Mouse (Mus musculus): ENCODE measurements around the gene Zkscan7.
"Not testable (repeated sequence)": the region's sequence is repeated elsewhere in the genome, so short reads cannot be mapped to it uniquely, and the experiment has no call there.

Gene Zkscan7

DNA sequence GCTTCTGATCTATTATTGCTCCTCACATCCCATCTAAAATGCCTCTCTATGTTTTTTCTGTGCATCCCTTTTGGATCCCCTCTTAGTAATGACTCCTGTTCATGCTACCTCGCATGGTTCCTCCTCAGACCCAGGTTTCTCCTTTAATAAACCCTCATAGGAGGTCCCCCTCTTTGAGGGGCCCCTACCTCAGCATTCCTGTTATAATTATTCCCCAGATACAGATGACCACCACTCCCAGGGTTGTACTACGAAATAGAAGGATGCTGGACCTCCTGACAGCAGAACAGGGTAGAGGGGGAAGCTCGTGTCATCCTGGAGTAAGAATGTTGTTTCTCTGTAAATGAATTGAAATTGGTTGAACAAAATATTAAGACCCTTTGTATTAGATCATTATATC lies at the start of gene Zkscan7:
Gene Zkscan7 (plus strand): TSS at position 301 of the 400 bp plus-strand sequence.
- DNase-seq = no peak

DNA sequence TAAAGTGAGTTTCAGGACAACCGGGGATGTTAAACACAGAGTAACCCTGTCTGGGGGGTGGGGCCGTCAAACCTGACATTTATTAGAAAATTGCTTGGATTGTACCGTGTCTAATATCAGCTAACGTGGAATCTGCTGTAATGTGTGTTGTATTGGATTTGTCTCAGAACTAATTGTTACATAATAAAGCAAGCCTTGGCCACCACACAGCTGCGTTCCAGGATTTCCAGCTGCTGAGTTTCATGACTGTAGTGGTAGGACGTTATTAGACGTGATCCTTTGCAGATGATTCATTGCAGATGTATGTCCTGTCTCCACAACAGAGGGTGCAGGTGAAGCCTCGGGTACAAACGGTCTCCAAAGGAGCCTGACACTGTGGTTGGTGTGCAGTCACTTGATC lies 49.4 kb upstream of the Zkscan7 start:
- DNase-seq = no peak

DNA sequence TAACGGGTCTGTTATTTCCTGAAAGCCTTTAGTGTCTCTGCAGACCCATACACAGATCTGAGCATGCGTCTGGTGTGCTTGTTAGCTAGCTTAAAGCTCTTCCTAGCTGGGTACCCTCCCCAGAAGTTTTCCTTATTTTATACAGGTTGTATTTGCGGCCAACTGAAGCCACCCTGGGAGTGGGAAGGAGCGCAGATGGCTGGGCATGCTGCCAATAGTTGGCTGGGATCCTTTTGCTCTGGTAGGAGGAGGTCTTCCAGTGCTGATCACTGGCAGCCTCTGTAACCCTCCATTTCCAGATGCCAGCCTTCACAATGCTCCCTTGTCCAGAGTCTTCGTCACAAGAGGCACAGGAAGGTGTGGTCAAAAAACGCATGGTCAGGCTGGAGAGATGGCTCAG lies 48.7 kb upstream of the Zkscan7 start:
- peak; percentile 90 to 93 for DNase-seq

DNA sequence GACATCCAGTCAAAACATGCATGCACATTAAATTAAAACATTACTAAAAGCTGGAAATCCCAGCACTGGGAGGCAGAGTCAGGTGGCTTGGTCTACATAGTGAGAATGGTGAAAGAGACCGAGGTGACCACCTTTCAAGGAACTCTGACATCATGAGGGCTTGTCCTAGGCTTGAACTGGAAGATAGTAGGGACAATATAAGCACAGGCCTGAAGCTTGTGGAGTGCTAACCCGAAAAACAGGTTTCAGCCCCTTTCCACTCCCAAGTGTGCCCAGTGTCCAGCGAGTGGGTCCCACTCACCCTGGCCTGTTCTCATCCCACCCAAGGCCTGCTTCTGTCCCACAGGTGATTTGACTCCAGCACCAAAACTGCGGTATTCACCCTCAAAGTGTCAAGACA lies 48.3 kb upstream of the Zkscan7 start:
- DNase-seq = no peak

DNA sequence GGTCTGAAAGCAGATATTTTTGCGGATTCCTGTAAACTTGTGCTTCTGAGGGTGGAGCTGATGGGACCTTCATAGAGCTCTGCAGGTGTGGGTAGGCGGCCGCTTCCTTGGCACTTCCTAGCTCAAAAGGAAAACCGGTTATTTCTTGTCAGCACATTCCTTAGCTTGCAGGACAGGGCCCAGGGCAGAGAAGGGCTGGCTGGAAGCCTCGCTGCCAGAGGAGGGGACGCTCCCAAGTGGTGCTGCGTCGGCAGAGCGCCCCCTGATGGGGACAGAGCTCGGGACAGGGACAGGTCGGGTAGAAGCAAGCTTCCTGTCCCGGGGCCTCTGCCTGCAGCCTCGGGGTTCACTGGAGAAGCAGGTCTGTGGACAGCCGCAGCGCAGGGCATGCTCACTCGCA lies 47.8 kb upstream of the Zkscan7 start:
- DNase-seq = peak; percentile 38 to 45

DNA sequence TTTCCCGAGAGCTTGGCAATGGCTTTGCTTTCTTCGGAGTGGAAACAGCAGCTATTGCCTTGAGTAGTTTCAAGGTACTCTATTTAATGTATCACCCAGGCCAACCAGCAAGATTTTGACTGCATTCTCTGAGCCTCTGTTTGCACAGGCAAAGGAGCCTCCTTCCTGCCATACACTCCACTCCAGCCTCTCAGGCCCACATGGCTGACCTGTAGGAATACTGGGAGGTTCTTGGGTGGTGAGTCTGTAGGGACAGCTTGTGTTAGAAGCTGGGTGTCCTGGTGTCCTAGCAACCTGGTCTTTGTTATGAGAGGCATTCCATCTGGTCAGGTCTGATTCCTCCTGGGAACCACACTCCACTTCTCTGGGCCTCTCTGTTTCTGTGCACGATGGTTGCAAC lies 41.7 kb upstream of the Zkscan7 start, which contains the start of gene Gm35549:
Gene Gm35549 (minus strand): TSS at position 276 of the 400 bp plus-strand sequence.
- no peak for DNase-seq

DNA sequence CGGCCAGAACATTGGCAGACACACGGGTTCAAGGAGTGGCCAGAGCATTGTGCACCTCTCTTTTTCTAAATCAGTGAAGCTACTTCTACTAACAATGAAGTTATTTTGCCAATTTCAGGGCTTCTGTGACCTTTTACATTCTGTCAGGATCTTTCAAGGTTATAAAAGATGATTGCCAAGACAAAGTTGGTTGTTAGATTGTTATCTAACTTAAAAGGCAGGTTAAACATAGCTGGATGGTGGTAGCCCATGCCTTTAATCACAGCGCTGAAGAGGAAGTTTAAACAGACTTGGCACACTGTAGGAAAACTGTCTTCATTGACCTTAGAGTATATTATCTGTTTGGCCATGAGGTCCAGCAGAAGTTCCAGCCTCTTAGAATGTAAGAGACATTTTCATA lies 39.9 kb upstream of the Zkscan7 start:
- no peak for DNase-seq

DNA sequence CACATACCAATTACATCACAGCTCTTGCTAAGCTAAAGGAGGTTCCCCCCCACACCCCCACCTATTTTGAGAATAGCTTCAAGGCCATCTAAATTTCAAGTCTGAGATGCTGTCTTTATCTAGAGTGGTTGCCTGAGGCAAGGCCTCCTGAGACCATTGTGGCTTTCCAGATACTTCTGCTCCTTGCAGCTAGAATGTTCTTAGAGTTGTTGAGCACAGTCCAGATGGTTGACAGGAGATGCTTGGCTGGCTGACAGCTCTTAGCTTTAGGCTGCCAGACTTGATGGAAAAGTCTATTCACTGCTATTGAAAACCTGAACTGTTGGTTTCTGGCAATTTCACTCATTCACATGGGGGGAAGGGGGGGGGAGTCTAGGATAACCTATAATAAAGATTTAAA lies 39.3 kb upstream of the Zkscan7 start:
- DNase-seq = peak; percentile 70 to 75

DNA sequence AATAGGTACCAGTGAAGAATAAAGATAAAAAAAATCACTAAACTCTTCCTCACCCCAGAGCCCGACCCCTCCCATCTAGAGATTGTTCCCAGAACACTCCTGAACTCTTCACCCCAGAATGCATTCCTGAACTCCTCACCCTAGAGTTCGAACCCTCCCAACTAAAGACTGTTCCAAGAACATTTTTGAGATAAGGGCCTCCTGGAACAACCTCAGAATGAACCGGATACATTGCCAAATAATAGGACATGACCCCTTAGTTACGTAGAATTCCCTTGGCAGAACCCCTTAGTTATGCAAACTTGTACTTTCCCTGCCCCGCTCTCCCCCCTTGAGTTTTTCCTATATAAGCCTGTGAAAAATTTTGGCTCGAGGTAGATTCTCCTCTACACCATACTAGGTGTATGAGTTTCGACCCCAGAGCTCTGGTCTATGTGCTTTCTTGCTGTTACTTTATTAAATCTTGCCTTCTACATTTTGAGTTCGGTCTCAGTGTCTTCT lies 37.6 kb upstream of the Zkscan7 start:
- not testable (repeated sequence) for DNase-seq

DNA sequence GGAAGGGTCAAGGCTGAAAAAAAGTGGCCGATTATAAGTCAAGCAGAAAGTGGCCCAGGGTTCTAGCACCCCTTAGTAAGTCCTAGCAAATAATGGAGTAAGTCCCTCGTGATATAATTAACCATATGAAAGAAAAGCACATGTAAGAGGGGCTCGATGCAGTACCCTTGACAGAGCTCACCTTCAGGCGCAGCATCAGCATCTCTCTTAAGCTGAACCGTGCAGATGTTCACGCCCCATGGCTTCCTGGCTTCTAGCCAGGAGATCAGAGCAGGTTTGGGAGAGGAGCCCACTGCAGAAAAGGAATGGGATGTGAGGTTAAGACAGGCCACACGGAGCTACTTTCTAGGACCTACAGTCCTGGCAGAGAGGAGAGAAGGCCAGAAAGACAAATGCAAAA lies 31.0 kb upstream of the Zkscan7 start:
- peak in 1 of 2 experiments; percentile 16 for DNase-seq

DNA sequence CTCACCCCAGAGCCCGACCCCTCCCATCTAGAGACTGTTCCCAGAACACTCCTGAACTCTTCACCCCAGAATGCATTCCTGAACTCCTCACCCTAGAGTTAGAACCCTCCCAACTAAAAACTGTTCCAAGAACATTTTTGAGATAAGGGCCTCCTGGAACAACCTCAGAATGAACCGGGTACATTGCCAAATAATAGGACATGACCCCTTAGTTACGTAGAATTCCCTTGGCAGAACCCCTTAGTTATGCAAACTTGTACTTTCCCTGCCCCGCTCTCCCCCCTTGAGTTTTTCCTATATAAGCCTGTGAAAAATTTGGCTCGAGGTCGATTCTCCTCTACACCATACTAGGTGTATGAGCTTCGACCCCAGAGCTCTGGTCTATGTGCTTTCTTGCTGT lies 30.3 kb upstream of the Zkscan7 start:
- not testable (repeated sequence) for DNase-seq

DNA sequence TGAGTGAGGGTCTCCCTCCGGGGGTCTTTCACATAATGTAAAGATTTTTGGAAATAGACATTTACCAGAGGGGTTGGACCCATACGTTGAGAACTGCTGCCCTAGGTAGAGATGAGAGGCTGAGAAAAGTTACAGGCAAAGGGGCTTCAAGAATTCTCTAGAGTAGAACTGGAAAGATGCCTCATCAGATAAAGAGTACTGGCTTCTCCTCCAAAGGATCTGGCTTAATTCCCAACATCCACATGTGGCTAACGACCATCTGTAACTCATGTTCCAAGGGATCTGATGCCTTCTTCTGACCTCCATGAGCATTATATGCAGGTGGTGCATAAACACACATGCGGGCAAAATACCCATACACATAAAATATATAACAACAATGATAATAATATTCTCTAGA lies 29.9 kb upstream of the Zkscan7 start:
- no peak for DNase-seq

DNA sequence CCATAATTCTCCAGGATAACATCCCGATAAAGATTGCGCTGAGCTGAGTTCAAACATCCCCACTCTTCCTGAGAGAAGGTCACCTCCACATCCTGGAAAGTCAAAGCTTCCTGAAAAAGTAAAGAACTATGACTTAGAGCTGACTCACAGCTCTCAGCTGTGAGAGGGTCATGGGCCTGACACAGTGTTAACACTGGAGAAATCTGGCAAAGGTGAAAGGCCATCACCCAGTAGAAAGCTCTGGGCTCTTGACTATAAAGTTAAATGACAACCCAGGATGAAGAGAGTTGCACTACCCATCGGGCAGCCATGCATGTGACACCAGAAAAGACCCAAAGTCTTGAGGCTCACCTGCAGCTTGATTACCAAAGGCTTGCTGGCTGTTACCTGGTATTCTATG lies 28.8 kb upstream of the Zkscan7 start:
- no peak for DNase-seq

DNA sequence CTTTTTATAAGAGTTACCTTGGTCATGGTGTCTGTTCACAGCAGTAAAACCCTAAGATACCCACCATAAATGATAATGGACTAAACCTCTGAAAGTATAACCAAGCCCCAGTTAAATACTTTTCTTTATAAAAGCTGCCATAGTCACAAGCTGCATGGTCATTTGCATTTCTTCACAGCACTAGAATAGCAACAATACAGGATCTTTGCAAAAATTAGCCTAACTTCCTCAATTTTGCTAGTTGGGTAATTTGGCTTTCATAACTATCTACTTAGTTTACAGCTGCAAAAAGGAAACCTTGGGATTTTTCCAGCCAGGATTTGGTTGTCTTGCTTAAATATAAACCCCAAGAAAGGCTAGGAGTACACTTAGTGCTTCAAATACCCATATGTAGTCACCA lies 24.7 kb upstream of the Zkscan7 start:
- DNase-seq = no peak

DNA sequence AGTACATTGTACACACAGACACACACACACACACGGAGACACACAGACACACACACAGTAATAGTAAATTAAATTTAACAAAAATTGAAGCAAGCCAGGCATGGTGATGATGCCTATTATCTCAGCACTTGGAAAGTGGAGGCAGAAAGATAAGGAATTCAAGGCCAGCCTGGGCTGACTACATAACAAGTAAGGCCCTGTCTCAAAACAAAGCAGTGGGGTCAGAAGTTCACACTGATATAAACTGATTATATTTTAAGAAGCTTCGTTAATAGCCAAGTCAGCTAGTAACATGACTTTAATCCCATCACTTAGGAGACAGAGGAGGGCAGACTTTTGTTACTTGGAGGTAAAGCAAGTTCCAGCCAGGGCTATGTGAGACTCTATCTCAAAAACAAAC lies 21.8 kb upstream of the Zkscan7 start:
- no peak for DNase-seq

DNA sequence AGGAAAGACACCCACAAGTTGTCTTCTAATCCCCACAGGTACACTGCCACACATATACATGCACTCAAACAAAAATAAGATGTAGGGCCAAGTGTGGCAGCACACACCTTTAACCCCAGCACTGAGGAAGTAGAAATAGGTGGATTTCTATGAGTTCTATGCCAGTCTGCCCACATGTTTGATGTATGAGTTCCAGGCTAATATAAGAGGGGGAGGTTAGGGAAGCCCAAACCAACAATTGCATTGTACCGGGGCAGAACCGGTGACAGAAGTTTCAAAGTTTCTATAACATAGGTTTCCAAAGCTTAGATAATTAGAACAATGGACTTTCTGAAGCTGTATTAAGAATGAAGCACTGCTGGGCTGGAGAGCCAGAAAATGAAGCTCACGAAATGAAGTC lies 20.6 kb upstream of the Zkscan7 start:
- DNase-seq = no peak

DNA sequence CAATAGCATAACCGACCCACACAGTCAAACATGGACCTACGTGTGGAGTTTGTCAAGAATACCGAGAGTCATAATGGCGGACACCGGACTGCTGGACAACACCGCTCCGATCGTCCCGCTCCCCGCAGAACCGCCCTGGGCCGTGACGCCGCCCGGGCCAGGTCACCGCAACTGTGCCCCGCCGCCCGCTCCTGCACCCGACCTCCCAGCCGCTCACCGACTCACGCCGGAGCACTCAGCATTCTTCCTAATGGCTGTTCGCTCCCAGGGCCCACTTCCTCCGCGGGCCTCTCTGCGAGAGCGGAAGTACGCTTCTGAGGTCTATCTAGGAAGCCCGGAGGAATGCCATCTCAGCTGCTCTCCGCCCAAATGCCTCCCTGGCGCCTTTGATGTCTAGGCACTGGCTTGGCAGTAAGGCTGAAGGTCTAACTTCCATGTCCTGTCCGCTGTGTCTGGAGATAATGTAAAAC lies 19.8 kb upstream of the Zkscan7 start, which contains the start of gene Zfp445:
Gene Zfp445 (minus strand): TSS at position 310 of the 470 bp plus-strand sequence.
- DNase-seq = peak; percentile 86 to 87

DNA sequence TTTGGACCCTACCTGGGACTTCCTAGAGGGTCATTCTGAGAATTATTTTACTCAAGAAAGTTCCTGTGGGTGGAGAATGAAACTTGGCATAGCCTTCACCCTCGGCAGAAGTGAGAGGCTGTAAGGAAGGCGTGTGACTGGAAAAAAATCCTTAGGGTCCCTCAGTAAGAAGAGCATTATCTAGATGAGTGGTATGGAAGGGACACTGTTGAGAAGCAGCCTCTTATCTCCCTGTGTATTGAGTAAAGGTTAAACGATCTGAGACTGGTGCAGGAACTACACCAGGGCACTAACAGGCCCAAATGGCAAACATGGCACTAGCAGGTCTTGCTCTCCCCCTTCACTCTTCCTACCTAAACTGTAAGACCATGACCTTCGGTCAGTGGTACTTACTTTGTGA lies 19.3 kb upstream of the Zkscan7 start:
- no peak for DNase-seq

DNA sequence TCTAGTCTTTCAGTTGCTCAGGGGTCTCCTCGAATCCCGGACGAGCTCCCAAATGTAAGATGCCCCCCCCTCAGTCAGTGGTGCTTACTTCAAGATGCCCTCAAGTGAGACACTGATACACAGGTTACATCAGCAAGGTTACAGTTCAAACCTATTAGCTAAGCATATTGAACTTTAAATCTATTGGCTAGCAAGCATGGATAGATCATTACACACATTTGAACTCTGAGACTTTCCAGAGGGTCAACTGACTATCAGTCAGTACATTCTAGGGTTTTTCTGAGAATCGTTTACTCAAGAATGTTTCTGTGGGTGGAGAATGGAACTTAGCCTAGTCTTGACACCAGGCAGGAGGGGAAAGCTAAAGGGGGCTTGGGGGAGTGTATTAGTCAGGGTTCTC lies 12.9 kb upstream of the Zkscan7 start:
- no peak for DNase-seq

DNA sequence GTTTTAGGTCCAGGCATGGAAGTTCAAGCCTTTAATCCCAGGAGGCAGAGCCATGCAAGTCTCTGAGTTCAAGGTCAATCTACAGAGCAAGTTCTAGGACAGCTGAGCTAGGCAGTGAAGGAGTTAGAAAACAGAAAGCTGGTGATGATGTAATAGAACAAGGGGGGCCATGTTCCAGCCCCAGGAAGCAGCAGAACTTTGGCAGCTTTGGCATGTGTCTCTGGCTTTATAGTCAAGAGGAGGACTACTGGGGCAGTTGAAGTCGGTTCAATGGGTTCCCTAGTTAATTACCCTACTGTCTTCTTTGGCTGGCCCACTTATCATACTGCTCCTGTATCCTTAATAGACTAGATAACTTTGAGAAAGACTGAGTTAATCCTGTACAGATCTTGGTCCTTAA lies 10.8 kb upstream of the Zkscan7 start:
- no peak for DNase-seq

DNA sequence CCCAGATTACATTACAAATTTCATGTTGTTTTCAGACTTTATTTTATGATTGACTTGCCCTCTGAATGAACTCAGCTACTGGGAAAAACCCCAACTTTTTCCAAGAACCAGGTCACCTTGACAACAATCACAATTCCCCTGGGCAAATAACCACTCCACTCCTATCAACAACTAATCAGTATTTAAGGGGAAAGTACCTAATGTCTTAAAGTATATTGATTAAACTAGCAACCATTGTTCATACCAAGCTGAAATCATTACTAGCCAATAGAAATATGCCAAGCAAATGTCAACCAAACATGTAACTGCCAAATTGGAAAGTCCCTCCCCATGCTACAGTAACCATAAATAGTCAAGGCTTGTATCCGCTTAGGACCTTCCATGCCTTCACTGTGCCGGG lies 10.3 kb upstream of the Zkscan7 start:
- DNase-seq = no peak

DNA sequence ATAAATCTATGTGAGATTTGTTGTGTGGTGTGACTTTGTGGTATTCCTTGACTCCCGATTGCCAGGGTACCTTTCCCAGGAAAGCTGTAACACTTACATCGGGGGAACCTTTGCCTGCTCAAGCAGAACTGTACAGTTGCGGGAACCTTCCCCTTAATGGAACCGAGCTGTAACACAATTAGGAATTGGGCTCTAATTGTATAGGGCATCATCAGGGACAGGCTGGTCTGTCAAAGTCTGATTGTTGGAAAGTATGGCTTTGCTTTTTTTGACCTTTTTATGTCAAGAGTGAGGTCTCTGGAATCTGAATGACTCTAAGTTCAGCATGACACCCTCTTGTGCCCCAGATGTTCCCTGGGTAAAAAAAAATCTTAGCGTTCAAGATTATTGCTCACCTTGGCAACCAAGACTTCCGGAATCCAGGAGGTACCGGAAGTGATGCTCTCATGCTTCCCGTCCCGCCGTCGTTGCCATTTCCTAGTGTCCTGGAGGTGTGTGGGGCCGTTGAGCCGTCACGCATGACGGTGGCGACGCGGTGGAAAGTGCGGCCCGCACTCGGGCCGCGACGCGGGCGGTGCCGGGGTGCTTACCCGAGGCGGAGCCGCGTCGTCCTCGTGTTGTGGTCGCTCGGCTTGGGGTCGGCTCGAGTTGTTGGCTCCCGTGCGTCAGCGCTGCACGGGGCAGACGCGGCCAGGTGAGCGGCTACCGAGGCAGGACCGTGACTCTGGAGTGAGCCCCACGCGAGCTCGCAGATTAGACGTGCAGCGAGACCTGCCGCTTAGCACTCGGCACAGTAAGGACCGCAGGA lies 1.1 kb downstream of the Zkscan7 start:
- peak; percentile 81 to 83 for DNase-seq

DNA sequence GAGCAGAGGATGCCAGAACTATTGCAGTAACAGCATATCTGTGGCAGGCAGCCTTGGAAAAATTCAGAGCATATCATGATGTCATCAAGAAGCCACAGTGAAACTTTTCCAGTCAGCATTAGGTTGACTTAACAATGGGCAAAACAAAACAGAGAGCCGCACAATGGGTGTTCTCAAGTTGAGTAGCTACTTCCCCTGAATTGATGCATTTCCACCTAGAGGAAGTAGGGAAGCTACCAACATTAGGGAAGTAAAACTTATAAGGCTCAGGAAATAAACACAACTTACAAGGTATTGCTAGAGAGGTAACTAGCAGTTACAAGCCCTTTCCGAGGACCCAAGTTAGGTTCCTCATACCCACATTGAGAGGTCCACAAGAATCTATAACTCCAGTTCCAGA lies 15.6 kb downstream of the Zkscan7 start:
- no peak for DNase-seq

DNA sequence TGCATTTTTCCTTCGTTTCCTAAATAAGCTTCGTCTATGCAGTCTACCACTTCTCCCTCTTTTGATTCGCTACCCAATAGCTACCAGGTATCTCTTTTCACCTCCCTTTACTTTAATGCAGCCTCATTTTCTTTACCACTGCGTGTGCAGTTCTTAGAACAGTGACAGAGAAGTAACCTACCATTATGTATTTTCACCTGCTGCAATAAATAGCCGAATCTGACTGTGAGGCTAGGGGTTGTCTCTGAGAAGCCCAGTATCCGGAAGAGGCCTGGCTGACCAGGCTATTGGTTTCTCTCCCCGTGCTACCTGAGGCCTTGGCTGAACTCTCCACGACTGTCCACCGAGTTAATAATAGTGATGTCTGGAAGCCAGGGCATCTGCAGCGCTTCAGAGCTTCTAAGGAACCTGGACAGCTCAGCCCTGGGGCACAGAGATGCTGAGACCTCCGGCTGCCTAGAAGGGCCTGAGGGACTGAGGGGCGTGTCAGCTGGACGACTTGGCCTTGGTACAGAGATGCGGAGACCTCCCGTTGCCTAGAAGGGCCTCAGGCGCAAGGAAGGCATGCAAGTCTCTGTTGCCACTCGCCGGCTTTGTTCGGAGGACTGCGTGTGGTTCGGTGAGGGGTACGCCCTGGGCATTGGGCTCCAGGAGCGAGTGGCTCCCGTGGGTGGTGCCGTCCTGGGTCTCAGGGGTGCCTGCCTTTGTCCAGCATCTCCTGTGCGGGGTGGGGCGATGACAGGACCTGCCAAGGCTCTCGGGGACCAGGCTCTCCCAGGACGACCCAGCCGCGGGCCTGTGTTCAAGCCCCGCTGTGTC lies 17.4 kb downstream of the Zkscan7 start:
- DNase-seq = peak; percentile 89
